Mouse (Mus musculus) layer of hippocampus, adult 8-10 months (tissue): ENCODE data around the gene Lrrc7. TPM values are rescaled to one million over a fixed set of nuclear protein-coding genes. Genes with fewer than 3 reads are reported as not detected.

Experiments used
- DNase-seq, 2 experiments: peaks; one replicate each; pipeline ENCODE4 v3.0.0; 2022; ENCODE audit warnings: low spot score in 2 of 2
- total RNA-seq, 4 experiments: library from RNA; stranded (reverse); gene quantifications; 2 replicates each; pipeline ENCODE4 v1.2.4; 2022

Gene Lrrc7
- total RNA-seq, 4 experiments from 2014 or later: 96.6 to 121 (median 109) TPM

GRCm38 (mm10) chr3:158076685-158077379 lies 485.2 kb downstream of the Lrrc7 start:
- DNase-seq: no peak

- no peak for DNase-seq
Measured at GRCm38 (mm10) chr3:158075004-158075403, 487.0 kb downstream of the Lrrc7 start.

- no peak for DNase-seq
Measured at GRCm38 (mm10) chr3:158068613-158069263, 493.3 kb downstream of the Lrrc7 start.

GRCm38 (mm10) chr3:158067916-158068315 lies 494.1 kb downstream of the Lrrc7 start:
- DNase-seq: no peak

GRCm38 (mm10) chr3:158065256-158065655 lies 496.8 kb downstream of the Lrrc7 start:
- no peak for DNase-seq

GRCm38 (mm10) chr3:158061811-158062523 lies 500.1 kb downstream of the Lrrc7 start:
- DNase-seq: no peak

GRCm38 (mm10) chr3:158060621-158061291 lies 501.3 kb downstream of the Lrrc7 start:
- DNase-seq: no peak

- DNase-seq: no peak
Measured at GRCm38 (mm10) chr3:158049508-158049907, 512.5 kb downstream of the Lrrc7 start.

- no peak for DNase-seq
Measured at GRCm38 (mm10) chr3:158040755-158041154, 521.3 kb downstream of the Lrrc7 start.

GRCm38 (mm10) chr3:158038106-158038505 lies 523.9 kb downstream of the Lrrc7 start:
- DNase-seq: no peak

GRCm38 (mm10) chr3:158036329-158036988 lies 525.6 kb downstream of the Lrrc7 start, which contains the start of the genes Srsf11 and Lrrc40:
Gene Srsf11, minus strand, starts transcription at chr3:158036639.
Gene Lrrc40, plus strand, starts transcription at chr3:158036662.
- DNase-seq: peak; percentile 92 to 95

GRCm38 (mm10) chr3:158035866-158036265 lies 526.2 kb downstream of the Lrrc7 start:
- DNase-seq: no peak
